ENCODE assay signal across 9 mouse cellular contexts in the genomic region with DNA sequence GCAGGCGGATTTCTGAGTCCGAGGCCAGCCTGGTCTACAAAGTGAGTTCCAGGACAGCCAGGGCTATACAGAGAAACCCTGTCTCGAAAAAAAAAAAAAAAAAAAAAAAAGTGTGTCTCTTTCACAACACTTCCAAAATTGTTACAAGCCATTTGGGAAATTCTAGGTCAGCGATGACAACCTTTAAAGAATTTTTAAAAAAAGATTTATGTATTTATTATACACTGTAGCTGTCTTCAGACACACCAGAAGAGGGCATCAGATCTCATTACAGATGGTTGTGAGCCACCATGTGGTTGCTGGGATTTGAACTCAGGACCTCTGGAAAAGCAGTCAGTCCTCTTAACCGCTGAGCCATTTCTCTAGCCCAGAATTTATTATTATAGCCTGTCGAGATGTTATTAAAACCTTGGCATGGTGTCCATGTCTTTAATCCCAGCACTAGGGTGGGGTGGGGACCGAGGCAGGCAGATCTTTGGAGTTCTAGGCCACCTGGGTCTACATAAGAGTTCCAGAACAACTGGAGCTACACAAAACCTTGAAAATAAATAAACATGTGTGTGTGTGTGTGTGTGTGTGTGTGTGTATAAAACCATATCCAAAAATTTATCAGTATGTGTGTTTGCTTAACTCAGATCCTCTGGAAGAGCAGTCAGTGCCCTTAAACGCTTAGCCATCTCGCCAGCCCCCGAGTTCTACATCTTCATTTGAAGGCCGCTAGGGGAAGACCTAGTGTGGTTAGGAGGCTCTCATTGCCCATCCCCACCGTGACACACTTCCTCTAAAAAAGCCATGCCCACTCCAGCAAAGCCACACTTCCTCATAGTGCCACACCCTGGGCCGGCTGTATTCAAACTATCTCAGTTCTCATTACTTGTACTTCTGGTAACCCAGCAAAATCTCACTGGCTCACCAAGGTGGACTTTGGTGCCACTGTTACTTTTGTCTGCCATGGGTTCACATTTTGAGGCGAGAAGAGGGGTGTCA. TPM values are rescaled to one million over a fixed set of nuclear protein-coding genes. Genes with fewer than 3 reads are reported as not detected.
DNase-seq lines count a peak whose midpoint lies in the region; ATAC-seq and TF ChIP-seq lines count a peak whose summit lies in the region.
"Had no signal": no experiment of that assay in that cellular context is flagged by ENCODE, and none has a peak within 500 bp of the region (broad histone marks: within the 10 kb centered on the region; RNA-seq: fewer than 3 reads in every experiment).

No protein-coding gene starts in this region.

- intact Hi-C loops in heart, postnatal 25 days (cut with DNase I), result loop anchor here (1.0 to 5.0 kb wide), 3 partner anchors 16 to 44 kb away; no protein-coding TSS in a partner anchor

- peak; percentile 26 for DNase-seq in cerebellum, adult 11-12 months
- DNase-seq in cerebellum, postnatal 36 days, result no peak
- peak; percentile 100 for DNase-seq in CH12.LX (ENCODE audit: extremely low read depth)
- peak; percentile 60 for DNase-seq in heart, postnatal 25 days (ENCODE audit: low spot score)
- peak; percentile 96 for DNase-seq in splenic B cell, adult 2 months (ENCODE audit: low read depth, low spot score)
- no peak for DNase-seq in yolk sac, embryonic 10.5 days (ENCODE audit: low spot score)

- WGBS in lung, embryonic 15.5 days, result 53% methylated on average over 13 of the region's 14 CpGs

- TF ChIP-seq CTCF in CH12.LX (conservative IDR thresholded peaks at IDR 0.05 in 1 of 2, IDR thresholded peaks at IDR 0.05 in 1 of 2; ENCODE audit: low read depth in 2 of 2, low read length in 2 of 2), result peak; percentile 18 to 80; a peak in 2 of 4 replicates

- peak; percentile 84 for TF ChIP-seq POLR2A in CH12.LX (IDR thresholded peaks at IDR 0.05; ENCODE audit: low read depth, low read length)

- peak overlapping the region; percentile 53 for H3K4me2 ChIP-seq in CH12.LX (ENCODE audit: insufficient read depth, low read depth, poor library complexity, severe bottlenecking)
- H3K4me2 ChIP-seq in lung, embryonic 15.5 days, result peak overlapping the region; percentile 42; the same call in 1 of the 2 replicates

- peaks cover 2% of the 10 kb centered on the region for H3K27me3 ChIP-seq in CH12.LX (replicated peaks)
- H3K27me3 ChIP-seq in lung, embryonic 15.5 days, result peaks cover 18% of the 10 kb centered on the region; the same call in 1 of the 2 replicates
- no peaks in the 10 kb centered on the region for H3K27me3 ChIP-seq in splenic B cell, adult 2 months (ENCODE audit: control insufficient read depth, insufficient read depth, low read length, poor library complexity, severe bottlenecking)

- no peak; the same call in none of the 2 replicates for TF ChIP-seq RAD21 in CH12.LX (IDR thresholded peaks at IDR 0.05; ENCODE audit: low read depth, low read length)

- no peaks in the 10 kb centered on the region for H3K9me3 ChIP-seq in CH12.LX (replicated peaks; ENCODE audit: low read length)
- no peaks in the 10 kb centered on the region for H3K9me3 ChIP-seq in lung, embryonic 15.5 days
- H3K9me3 ChIP-seq: neural tube, embryonic 13.5 days had no signal

- H3K27ac ChIP-seq in CH12.LX (ENCODE audit: insufficient read depth, low read depth), result peak overlapping the region; percentile 73
- no peak overlapping the region for H3K27ac ChIP-seq in lung, embryonic 15.5 days
- H3K27ac ChIP-seq: neural tube, embryonic 13.5 days had no signal

- in situ Hi-C loops in CH12.LX (cut with MboI; ENCODE audit: low pct_ligation_motif_present, low pct_unique_long_range_greater_than_20kb, low sequenced_read_pairs), result no loop called here

- peak overlapping the region; percentile 38; the same call in 1 of the 2 replicates for H3K9ac ChIP-seq in CH12.LX (ENCODE audit: insufficient read depth, low read depth)
- no peak overlapping the region for H3K9ac ChIP-seq in lung, embryonic 15.5 days

- TF ChIP-seq EP300 in CH12.LX (IDR thresholded peaks at IDR 0.05; ENCODE audit: low read length), result peak; percentile 66

- H3K79me2 ChIP-seq in CH12.LX (replicated peaks; ENCODE audit: control insufficient read depth, extremely low read depth, insufficient read depth, poor library complexity, severe bottlenecking), result peaks cover 4% of the 10 kb centered on the region

- no peak for ATAC-seq in lung, embryonic 15.5 days (ENCODE audit: borderline replicate concordance, extremely low read depth, low FRiP score, low TSS enrichment)
- no peak for ATAC-seq in frontal cortex, adult (ENCODE audit: low TSS enrichment)

- dilution Hi-C loops in CH12.LX (cut with MboI; ENCODE audit: extremely low pct_ligation_motif_present, extremely low pct_unique_long_range_greater_than_20kb, low sequenced_read_pairs), result no loop called here

- H3K4me1 ChIP-seq in CH12.LX (ENCODE audit: control insufficient read depth in 1 of 2, insufficient read depth in 2 of 2), result peaks cover 15 to 27% of the 10 kb centered on the region in 2 experiments
- 0 out of 2 replicates have a peak, but pooled peaks cover 5% of the 10 kb centered on the region for H3K4me1 ChIP-seq in lung, embryonic 15.5 days

- peaks cover 6 to 8% of the 10 kb centered on the region in 2 experiments for H3K36me3 ChIP-seq in CH12.LX (replicated peaks in 1 of 2; ENCODE audit: control insufficient read depth in 1 of 2, insufficient read depth in 1 of 2, low read length in 1 of 2)
- peaks cover 1% of the 10 kb centered on the region for H3K36me3 ChIP-seq in lung, embryonic 15.5 days
- peaks cover 5% of the 10 kb centered on the region for H3K36me3 ChIP-seq in splenic B cell, adult 2 months (ENCODE audit: control insufficient read depth, insufficient read depth, low read length, poor library complexity, severe bottlenecking)

- peak overlapping the region; percentile 8 to 35 (median 15) for H3K4me3 ChIP-seq in CH12.LX (replicated peaks in 1 of 3; ENCODE audit: low read depth in 2 of 3, low read length in 2 of 3, poor library complexity in 1 of 3)
- H3K4me3 ChIP-seq in lung, embryonic 15.5 days, result no peak overlapping the region

TF ChIP-seq in CH12.LX, 34 proteins besides CTCF, POLR2A, EP300 and RAD21 (continues in another document):
- TF ChIP-seq PAX5 (IDR thresholded peaks at IDR 0.05; ENCODE audit: low read length) (no peak), RCOR1 (conservative IDR thresholded peaks at IDR 0.05; ENCODE audit: low read depth, low read length) (peak; percentile 10; the same call in 1 of the 2 replicates), ELF1 (IDR thresholded peaks at IDR 0.05; ENCODE audit: low read depth, low read length) (peak; percentile 95), SMC3 (IDR thresholded peaks at IDR 0.05; ENCODE audit: low read depth, low read length) (peak; percentile 36; the same call in 1 of the 2 replicates), SIN3A (IDR thresholded peaks at IDR 0.05; ENCODE audit: low read length) (peak; percentile 95), ZKSCAN1 (IDR thresholded peaks at IDR 0.05; ENCODE audit: borderline replicate concordance, low read depth, low read length) (no peak), GABPA (IDR thresholded peaks at IDR 0.05; ENCODE audit: insufficient replicate concordance, low read depth, low read length) (no peak; the same call in 1 of the 2 replicates), BHLHE40 (IDR thresholded peaks at IDR 0.05; ENCODE audit: low read depth, low read length) (peak; percentile 79), NELFE (IDR thresholded peaks at IDR 0.05; ENCODE audit: low read depth, low read length) (peak; percentile 84), ZC3H11A (IDR thresholded peaks at IDR 0.05; ENCODE audit: low read depth, low read length) (no peak), MEF2A (IDR thresholded peaks at IDR 0.05; ENCODE audit: borderline replicate concordance, low read depth, low read length) (peak; percentile 88), UBTF (IDR thresholded peaks at IDR 0.05; ENCODE audit: low read depth, low read length) (peak; percentile 75; the same call in 1 of the 2 replicates), MAZ (IDR thresholded peaks at IDR 0.05; ENCODE audit: low read depth, low read length) (peak; percentile 89), CHD2 (IDR thresholded peaks at IDR 0.05; ENCODE audit: low read length) (peak; percentile 65), MYC (IDR thresholded peaks at IDR 0.05; ENCODE audit: low read depth, low read length) (peak; percentile 81; the same call in 1 of the 2 replicates), MXI1 (IDR thresholded peaks at IDR 0.05; ENCODE audit: low read depth, low read length) (peak; percentile 88), TCF12 (IDR thresholded peaks at IDR 0.05; ENCODE audit: low read depth, low read length) (peak; percentile 85), ETS1 (conservative IDR thresholded peaks at IDR 0.05; ENCODE audit: low read depth, low read length) (peak; percentile 79), ZNF384 (IDR thresholded peaks at IDR 0.05; ENCODE audit: low read depth, low read length) (peak; percentile 91)

RNA-seq across cellular contexts. Expression of gene H2-D1, which starts 3.7 kb away (rescaled TPM):
- total RNA-seq in CH12.LX (2012; rRNA removed), result 817 and 944 TPM in 2 replicates
- 659 and 667 TPM in 2 replicates for total RNA-seq in CH12.LX (2014; rRNA removed)
- polyA plus RNA-seq in CH12.LX (2012; ENCODE audit: insufficient read length, low read depth), result 880 and 952 TPM in 2 replicates
- 10 to 100 TPM; 84.3 to 89.6 TPM for total RNA-seq in heart, postnatal 25 days (2021)
- polyA plus RNA-seq in lung, embryonic 15.5 days (2015; fragmentation: Nextera tagmentation; extraction: Ambion mirVana), result 114 and 138 TPM in 2 replicates

RNA-seq across cellular contexts. Expression of gene Ddx39b, which starts 17.2 kb away (rescaled TPM):
- total RNA-seq in CH12.LX (2012; rRNA removed) (208 and 229 TPM in 2 replicates), CH12.LX (2014; rRNA removed) (242 and 254 TPM in 2 replicates)
- polyA plus RNA-seq in CH12.LX (2012; ENCODE audit: insufficient read length, low read depth), result 341 and 411 TPM in 2 replicates
- 10 to 100 TPM; 89.2 to 99.4 TPM for total RNA-seq in heart, postnatal 25 days (2021)
- polyA plus RNA-seq in lung, embryonic 15.5 days (2015; fragmentation: Nextera tagmentation; extraction: Ambion mirVana), result 512 and 523 TPM in 2 replicates

RNA-seq across cellular contexts. Expression of gene Nfkbil1, which starts 23.2 kb away (rescaled TPM):
- 16.7 and 22.0 TPM in 2 replicates for total RNA-seq in CH12.LX (2012; rRNA removed)
- total RNA-seq in CH12.LX (2014; rRNA removed), result 15.2 TPM in 2 replicates
- 25.9 and 31.6 TPM in 2 replicates for polyA plus RNA-seq in CH12.LX (2012; ENCODE audit: insufficient read length, low read depth)
- total RNA-seq in heart, postnatal 25 days (2021), result 1 to 10 TPM; 8.2 to 8.7 TPM
- 13.2 and 13.4 TPM in 2 replicates for polyA plus RNA-seq in lung, embryonic 15.5 days (2015; fragmentation: Nextera tagmentation; extraction: Ambion mirVana)

RNA-seq across cellular contexts. Expression of gene Atp6v1g2, which starts 25.3 kb away (rescaled TPM):
- 0.76 and 0.88 TPM in 2 replicates for total RNA-seq in CH12.LX (2012; rRNA removed)
- 0.23 and 0.27 TPM in 2 replicates for total RNA-seq in CH12.LX (2014; rRNA removed)
- 1.4 and 2.0 TPM in 2 replicates for polyA plus RNA-seq in CH12.LX (2012; ENCODE audit: insufficient read length, low read depth)
- 1 to 10 TPM; 2.5 to 2.8 TPM for total RNA-seq in heart, postnatal 25 days (2021)
- 3.4 and 4.3 TPM in 2 replicates for polyA plus RNA-seq in lung, embryonic 15.5 days (2015; fragmentation: Nextera tagmentation; extraction: Ambion mirVana)

RNA-seq across cellular contexts. Expression of gene Gm16181, which starts 38.2 kb away (rescaled TPM):
- total RNA-seq in CH12.LX (2012; rRNA removed), result not detected in 2 replicates
- total RNA-seq in CH12.LX (2014; rRNA removed), result not detected in 2 replicates
- polyA plus RNA-seq in CH12.LX (2012; ENCODE audit: insufficient read length, low read depth), result not detected in 2 replicates
- total RNA-seq in heart, postnatal 25 days (2021), result under 1 TPM; 0.50 to 0.65 TPM
- 0.70 and 0.75 TPM in 2 replicates for polyA plus RNA-seq in lung, embryonic 15.5 days (2015; fragmentation: Nextera tagmentation; extraction: Ambion mirVana)

Comparison
In these comparisons a context has a peak if more than half of its experiments do, and no peak if none do; other contexts are left out.
1. DNase-seq: peak in cerebellum, adult 11-12 months (single experiment), CH12.LX (single experiment), heart, postnatal 25 days (single experiment) and splenic B cell, adult 2 months (single experiment); none in cerebellum, postnatal 36 days (0 of 2) and yolk sac, embryonic 10.5 days (single experiment).
2. RNA of gene H2-D1, which starts 3.7 kb away (total RNA-seq): 659 to 944 TPM in CH12.LX; 84.3 to 89.6 TPM in heart, postnatal 25 days; every median in the first group is over 4 times any median in the second.